Mouse (Mus musculus): Measurements from ENCODE around the gene Sik3. TPM values are rescaled to one million over a fixed set of nuclear protein-coding genes. Genes with fewer than 3 reads are reported as not detected.

The Sik3 gene
- 16.7 and 22.2 TPM in 2 replicates for polyA plus RNA-seq (2012; rRNA removed)

DNA sequence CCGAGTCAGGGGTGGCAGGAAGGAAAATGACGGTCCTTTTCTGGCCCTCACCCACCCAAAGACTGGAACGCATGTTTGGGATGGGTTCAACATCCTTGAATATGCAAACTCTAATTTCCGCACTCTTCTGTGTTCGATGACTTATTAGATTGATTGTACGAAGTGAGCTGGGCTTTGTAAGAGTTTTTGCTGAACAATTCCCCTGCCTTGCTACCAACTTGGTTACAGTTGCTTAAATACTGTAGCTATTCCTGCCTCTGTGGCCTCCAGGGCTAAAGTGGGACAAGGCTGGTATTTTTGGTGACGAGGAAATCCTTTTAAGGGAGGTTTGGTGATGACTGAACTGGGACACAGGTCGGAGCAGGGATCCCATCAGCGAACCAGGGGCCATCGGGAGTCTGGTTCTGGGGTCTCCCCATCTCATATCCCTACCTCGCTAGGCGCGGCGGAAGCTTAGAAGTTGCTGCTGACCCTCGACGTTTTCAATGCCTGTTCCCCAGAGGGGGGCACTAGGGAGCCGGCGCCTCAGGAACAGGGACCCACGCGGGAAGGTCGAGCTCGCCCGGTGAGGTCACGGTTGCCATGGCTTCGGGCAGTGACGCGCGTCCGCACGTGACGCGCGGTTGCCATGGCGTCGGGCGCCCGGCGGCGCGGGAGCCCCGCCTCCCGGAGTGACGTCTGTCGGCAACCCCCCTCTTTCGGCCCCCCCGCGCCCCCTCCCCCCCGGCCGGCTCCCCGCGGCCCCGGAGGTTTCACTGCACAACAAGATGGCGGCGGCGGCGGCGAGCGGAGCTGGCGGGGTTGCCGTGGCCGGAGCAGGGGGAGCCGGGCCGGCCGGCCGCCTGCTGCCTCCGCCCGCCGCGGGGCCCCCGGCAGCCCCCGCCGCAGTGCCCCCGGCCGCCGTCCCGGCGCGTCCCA is at the start of gene Sik3, which contains the start of gene Pafah1b2:
Gene Sik3 (plus strand): TSS at position 730 of the 918 bp plus-strand sequence.
Gene Pafah1b2 (minus strand): TSS at position 600 of the 918 bp plus-strand sequence.
- peak within 1 kb of the TSS; percentile 94 for H3K4me3 ChIP-seq (replicated peaks; ENCODE audit: extremely low read depth, low read depth, low read length)
- no peak for TF ChIP-seq POLR2A (IDR thresholded peaks at IDR 0.05; ENCODE audit: borderline replicate concordance, extremely low read depth, low read depth, low read length)
- peak; percentile 50 for TF ChIP-seq CTCF (IDR thresholded peaks at IDR 0.05; ENCODE audit: insufficient read depth, low read length)
- WGBS: 2% methylated on average over 69 of the region's 78 CpGs
- peaks cover 19% of the 10 kb centered on the region for H3K4me1 ChIP-seq (ENCODE audit: control insufficient read depth, insufficient read depth, low read length)
- DNase-seq: peak; percentile 96

DNA sequence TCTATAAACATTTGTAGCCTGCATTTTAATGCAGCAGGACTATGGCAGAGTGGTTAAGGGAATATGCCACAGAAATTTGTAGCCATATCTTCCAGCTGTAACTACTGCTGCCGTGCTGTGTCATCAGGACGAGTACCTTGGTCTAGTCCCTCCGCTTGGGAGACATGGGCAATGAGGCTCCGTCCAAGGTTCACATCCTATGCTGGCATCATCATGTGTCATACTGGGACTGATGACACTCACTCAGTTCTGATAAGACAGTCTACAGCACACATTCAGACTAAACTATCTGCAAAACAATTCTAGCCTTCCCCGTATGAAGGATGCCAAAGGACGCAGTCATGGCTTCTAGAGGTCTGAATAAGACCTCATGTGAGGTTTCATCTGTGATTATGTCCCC is 49.0 kb upstream of the Sik3 start:
- H3K4me1 ChIP-seq (ENCODE audit: control insufficient read depth, insufficient read depth, low read length): no peaks in the 10 kb centered on the region
- WGBS: 84% methylated on average over 6 of the region's 6 CpGs

DNA sequence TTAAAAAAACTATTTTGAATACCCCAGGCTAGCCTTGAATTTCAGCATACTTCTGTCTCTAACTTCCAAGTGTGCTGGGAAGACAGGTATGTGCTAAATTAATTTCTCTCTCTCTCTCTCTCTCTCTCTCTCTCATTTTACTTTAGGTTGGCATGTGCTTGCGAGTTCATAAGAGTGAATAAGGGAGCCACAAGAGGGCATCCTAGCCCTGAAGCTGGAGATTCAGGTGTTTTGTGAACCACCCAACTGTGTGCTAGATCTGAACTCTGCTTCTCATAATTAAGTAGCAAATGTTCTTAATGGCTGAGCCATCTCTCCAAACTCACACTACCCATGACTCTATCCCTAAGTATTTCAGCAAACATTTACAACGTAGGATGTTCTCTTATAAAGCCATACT is 35.7 kb upstream of the Sik3 start:
- H3K4me1 ChIP-seq (ENCODE audit: control insufficient read depth, insufficient read depth, low read length): no peaks in the 10 kb centered on the region; the same call in 1 of the 2 replicates
- no peak overlapping the region for H3K4me3 ChIP-seq (replicated peaks; ENCODE audit: extremely low read depth, low read depth, low read length)
- 65% methylated on average over 2 of the region's 2 CpGs for WGBS
- no peak for TF ChIP-seq CTCF (IDR thresholded peaks at IDR 0.05; ENCODE audit: insufficient read depth, low read length)
- no peak for TF ChIP-seq POLR2A (IDR thresholded peaks at IDR 0.05; ENCODE audit: borderline replicate concordance, extremely low read depth, low read depth, low read length)
- no peak for DNase-seq

More for the DNA sequence above, 49.0 kb upstream of the Sik3 start:
- TF ChIP-seq CTCF (IDR thresholded peaks at IDR 0.05; ENCODE audit: insufficient read depth, low read length) (no peak), POLR2A (IDR thresholded peaks at IDR 0.05; ENCODE audit: borderline replicate concordance, extremely low read depth, low read depth, low read length) (no peak)
- no peak overlapping the region for H3K4me3 ChIP-seq (replicated peaks; ENCODE audit: extremely low read depth, low read depth, low read length)
- DNase-seq: no peak

DNA sequence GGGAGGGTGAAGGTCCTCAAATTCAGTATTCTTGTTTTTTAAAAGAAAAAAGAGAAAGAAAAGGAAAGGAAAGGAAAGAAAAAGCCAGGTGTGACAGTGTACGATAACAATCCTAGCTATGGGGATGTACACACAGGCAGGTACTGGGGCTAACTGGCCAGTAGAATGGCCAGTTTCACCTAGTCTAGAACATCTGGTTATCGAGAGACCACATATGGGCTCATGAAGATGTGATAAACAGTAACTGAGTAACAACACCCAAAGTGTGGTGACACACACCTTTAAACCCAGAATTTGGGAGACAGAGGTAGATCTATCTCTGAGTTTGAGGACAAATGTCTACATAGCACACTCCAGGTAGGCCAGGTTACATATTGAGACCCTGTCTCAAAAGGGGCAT is 32.8 kb upstream of the Sik3 start:
- H3K4me1 ChIP-seq (ENCODE audit: control insufficient read depth, insufficient read depth, low read length): peaks cover 7% of the 10 kb centered on the region; the same call in 1 of the 2 replicates
- DNase-seq: no peak
- TF ChIP-seq CTCF (IDR thresholded peaks at IDR 0.05; ENCODE audit: insufficient read depth, low read length) (no peak), POLR2A (IDR thresholded peaks at IDR 0.05; ENCODE audit: borderline replicate concordance, extremely low read depth, low read depth, low read length) (no peak)
- 85% methylated on average over 2 of the region's 2 CpGs for WGBS
- H3K4me3 ChIP-seq (replicated peaks; ENCODE audit: extremely low read depth, low read depth, low read length): no peak overlapping the region

DNA sequence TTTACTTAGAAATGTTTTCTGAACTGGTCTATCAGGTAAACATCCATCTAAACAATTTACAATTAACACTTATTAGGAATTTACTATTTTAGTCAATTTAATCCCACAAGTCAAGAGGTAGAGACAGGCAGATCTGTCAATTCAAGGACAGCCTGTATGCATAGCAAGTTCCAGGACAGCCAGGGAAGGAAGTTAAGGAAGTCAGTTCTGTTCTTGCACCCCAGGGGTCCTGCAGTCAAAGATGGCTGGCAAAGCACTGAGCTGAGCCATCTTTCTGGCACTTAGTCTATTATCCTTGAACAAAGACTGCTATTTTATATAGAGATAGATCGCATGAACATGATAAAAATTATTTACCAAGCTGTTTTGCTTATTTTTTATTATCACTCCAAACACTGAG is 32.0 kb upstream of the Sik3 start:
- TF ChIP-seq CTCF (IDR thresholded peaks at IDR 0.05; ENCODE audit: insufficient read depth, low read length): no peak
- no peak for TF ChIP-seq POLR2A (IDR thresholded peaks at IDR 0.05; ENCODE audit: borderline replicate concordance, extremely low read depth, low read depth, low read length)
- no peak for DNase-seq
- no peak overlapping the region for H3K4me3 ChIP-seq (replicated peaks; ENCODE audit: extremely low read depth, low read depth, low read length)
- 70% methylated on average over 1 of the region's 1 CpGs for WGBS
- peaks cover 7% of the 10 kb centered on the region; the same call in 1 of the 2 replicates for H3K4me1 ChIP-seq (ENCODE audit: control insufficient read depth, insufficient read depth, low read length)

DNA sequence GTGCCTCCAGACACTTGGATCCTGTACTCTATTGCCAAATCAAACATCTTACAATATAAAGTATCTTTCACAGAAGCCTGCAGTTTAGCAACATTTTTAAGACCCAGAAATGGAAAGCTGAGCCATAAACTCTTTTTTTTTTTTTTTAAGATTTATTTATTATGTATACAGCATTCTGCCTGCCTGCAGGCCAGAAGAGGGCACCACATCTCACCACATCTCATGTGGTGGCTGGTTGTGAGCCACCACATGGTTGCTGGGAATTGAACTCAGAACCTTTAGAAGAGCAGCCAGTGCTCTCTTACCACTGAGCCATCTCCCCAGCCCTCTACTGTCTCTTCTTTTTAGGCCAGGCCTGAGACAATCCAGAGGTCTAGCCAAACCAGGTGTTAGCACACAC is 31.3 kb upstream of the Sik3 start:
- TF ChIP-seq POLR2A (IDR thresholded peaks at IDR 0.05; ENCODE audit: borderline replicate concordance, extremely low read depth, low read depth, low read length) (no peak), CTCF (IDR thresholded peaks at IDR 0.05; ENCODE audit: insufficient read depth, low read length) (0 out of 2 replicates have a peak, but pooled peaks have one; percentile 0)
- Histone ChIP-seq H3K4me1 (ENCODE audit: control insufficient read depth, insufficient read depth, low read length) (peaks cover 7% of the 10 kb centered on the region; the same call in 1 of the 2 replicates), H3K4me3 (replicated peaks; ENCODE audit: extremely low read depth, low read depth, low read length) (no peak overlapping the region)
- no peak for DNase-seq

DNA sequence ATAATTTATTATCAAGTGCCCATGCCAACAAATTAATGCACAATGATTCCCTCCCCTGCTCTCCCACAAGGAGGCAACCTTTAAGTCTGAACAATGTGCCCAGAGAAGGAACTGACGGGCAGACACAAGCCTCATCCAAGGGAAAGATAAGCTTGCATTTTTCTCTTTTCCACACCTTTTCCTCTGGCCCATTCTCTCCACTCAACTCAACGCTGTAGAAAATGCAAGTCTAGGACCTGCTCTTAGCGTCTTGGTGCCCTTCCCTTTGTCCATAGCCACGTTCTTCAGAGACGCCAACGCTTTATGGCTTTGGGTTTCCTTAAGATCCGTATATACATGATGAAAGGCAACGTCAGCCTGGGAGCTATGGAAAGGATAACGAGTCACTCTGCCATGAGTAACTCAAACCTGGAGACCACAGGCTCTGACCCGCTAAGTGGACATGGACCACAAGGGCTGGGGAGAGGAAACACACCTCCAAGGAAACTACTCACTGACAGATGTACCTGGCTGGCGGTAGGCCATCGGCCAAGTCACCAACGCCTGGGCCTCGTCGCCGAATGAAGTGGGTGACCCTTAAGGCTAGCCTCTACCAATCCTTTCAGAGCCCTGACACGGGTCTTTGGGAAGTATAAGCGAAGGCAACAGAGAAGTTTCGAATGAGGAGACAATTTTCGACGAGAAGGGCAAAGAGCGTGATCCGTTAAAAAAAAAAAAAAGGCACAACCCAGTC is 28.8 kb upstream of the Sik3 start:
- under 1% methylated on average over 23 of the region's 23 CpGs for WGBS
- Histone ChIP-seq H3K4me3 (replicated peaks; ENCODE audit: extremely low read depth, low read depth, low read length) (peak overlapping the region; percentile 86), H3K4me1 (ENCODE audit: control insufficient read depth, insufficient read depth, low read length) (peaks cover 7% of the 10 kb centered on the region; the same call in 1 of the 2 replicates)
- TF ChIP-seq POLR2A (IDR thresholded peaks at IDR 0.05; ENCODE audit: borderline replicate concordance, extremely low read depth, low read depth, low read length): no peak
- TF ChIP-seq CTCF (IDR thresholded peaks at IDR 0.05; ENCODE audit: insufficient read depth, low read length): no peak
- DNase-seq: peak; percentile 37

DNA sequence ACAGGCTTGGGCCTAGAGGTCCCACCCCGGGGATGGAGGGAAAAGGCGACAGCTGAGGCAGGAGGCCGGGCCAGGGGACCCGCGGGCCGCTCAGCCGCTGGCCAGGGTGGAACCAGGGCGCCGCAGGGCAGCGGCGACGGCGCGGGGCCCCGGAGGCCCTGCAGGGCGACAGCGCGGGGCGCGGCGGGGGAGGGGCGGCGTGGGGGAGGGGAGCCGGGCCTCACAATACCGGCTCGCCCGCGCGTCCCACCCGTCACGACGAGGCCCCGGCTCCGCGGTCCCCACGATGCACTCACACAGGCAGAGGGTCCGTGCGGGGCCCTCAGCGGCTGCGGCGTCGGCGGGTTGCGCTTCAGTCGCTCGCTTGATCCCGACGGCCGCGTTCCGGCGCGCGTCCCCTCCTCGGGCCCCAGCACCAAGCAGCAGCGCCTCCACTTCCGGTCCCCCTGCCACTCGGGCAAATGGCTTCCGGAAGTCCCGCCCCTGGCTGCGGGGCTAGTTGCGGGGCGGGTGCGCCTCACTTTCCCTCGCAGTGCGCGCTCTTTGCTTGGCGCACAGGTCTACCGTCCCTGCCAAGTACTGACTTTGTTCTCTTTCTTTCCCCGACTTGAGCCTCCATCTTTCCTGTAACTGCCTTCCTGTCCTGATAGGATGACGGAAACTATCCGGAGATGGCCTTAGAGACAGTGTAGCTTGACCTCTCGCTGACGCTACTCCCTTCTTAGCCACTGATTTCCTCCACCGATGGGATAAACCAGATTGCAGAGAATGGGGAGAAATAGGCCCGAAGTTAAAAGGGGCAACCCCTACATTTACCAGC is 28.0 kb upstream of the Sik3 start:
- TF ChIP-seq CTCF (IDR thresholded peaks at IDR 0.05; ENCODE audit: insufficient read depth, low read length) (no peak), POLR2A (IDR thresholded peaks at IDR 0.05; ENCODE audit: borderline replicate concordance, extremely low read depth, low read depth, low read length) (peak; percentile 82; the same call in 1 of the 2 replicates)
- DNase-seq: peak; percentile 91
- H3K4me3 ChIP-seq (replicated peaks; ENCODE audit: extremely low read depth, low read depth, low read length): peak overlapping the region; percentile 86
- peaks cover 7% of the 10 kb centered on the region; the same call in 1 of the 2 replicates for H3K4me1 ChIP-seq (ENCODE audit: control insufficient read depth, insufficient read depth, low read length)
- WGBS: under 1% methylated on average over 50 of the region's 76 CpGs

Measured in lung, adult 2 months (tissue).